Mouse (Mus musculus): ENCODE measurements at regions not wholly inside any gene's neighbourhood (a gene's known extent, or its start where the extent isn't known, plus 50 kb on each side); places are given as distances from the start of the nearest gene placed in this dataset.

DNA sequence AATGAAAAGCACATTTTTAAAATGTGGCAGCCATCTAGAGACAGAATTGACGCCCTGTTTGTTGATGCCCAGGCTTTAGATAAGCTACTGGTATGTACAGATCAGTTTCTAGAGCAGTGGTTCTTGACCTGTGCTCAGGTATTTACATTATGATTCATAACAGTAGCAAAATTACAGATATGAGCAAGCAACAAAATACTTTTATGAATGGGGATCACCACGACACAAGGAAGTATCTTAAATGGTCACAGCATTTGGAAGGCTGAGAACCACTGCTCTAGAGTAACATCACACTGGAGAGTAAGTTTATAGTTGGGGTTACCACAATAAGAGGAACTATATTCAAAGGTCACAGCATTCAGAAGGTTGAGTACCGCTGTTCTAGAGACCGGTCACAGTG, 66.3 kb upstream of the Dgkg start:
- TF ChIP-seq CTCF (IDR thresholded peaks at IDR 0.05; ENCODE audit: control insufficient read depth, insufficient read depth, insufficient replicate concordance, low read depth, low read length) (no peak), POLR2A (IDR thresholded peaks at IDR 0.05; ENCODE audit: control insufficient read depth, low read depth, low read length) (no peak)
